Mouse (Mus musculus) liver (tissue): ENCODE data around the gene Stard9.

Experiments
- DNase-seq: peaks from one replicate; pipeline ENCODE4 v3.0.0-alpha.2; 2020; ENCODE audit warnings: mixed read lengths

Stard9 gene

DNA sequence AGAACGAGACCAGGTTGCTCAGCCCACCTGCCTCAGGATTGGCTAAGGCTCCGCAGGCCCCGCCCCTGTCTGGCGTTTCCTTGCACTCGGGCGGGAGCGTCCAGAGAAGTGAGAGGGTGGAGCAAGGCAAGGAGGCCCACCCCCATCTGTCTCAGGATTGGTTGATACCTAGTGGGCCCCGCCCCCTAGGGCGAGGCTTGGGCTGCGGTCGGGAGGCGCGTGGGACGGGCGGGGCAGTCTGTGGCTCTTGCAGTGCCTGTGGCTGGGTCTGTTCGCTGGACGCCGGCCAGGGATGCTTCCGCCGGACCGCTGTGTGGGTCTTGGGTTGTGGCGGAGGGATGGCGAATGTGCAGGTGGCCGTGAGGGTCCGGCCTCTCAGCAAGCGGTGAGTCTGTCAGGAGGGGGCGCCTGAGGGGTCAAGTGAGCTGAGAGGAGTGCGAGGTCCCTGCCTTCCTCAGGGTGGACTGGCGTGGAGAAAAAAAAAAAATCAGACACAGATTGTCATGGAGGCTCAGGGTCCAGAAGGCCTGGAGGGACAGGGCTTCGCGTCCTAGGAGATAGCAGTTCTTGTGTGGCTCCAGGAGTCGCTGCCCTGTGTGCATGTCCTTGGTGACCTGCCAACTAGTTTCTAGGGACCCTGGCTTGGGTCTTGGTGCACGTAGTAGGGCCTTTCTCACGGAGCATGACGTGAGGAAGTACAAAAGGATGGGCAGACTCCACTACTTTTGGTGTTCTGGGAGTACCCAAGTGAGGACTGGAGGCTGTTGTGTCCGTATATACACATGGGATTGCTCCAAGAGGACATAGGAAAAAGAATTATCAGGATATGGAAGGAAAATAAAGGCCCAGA, at the start of gene Stard9:
Gene Stard9, plus strand, starts transcription at position 236 of the 850 bp plus-strand sequence.
- peak; percentile 99 for DNase-seq

- no peak for DNase-seq
These were observed 39.2 kb upstream of the Stard9 start for GRCm38 (mm10) chr2:120589759-120590158.

- DNase-seq, result no peak
These were observed 36.7 kb upstream of the Stard9 start for GRCm38 (mm10) chr2:120592227-120592626.

DNA sequence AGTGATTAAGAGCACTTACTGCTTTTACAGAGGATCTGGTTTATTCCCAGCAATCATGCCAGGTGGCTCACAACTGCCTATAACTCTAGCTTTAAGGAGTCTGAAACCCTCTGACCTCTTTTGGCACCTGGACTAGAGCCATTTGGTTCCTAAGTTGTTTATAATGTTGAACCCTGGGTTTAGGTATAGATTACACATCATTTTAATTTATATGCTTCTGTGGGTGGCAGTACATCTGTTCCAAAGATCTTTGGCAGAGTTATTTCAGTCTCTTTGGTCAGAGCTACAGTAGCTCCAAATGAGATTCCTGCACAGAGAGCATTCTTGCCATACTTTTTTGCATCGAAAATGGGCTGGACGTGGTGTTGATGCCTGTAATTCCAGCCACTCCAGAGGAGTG, 31.2 kb upstream of the Stard9 start:
- DNase-seq, result no peak

- DNase-seq, result no peak
These were observed 29.4 kb upstream of the Stard9 start for GRCm38 (mm10) chr2:120599506-120599905.

- no peak for DNase-seq
These were observed 22.8 kb upstream of the Stard9 start for GRCm38 (mm10) chr2:120606021-120606690.

GRCm38 (mm10) chr2:120608830-120609723, 19.8 kb upstream of the Stard9 start, which contains the start of the genes Haus2 and Lrrc57:
Gene Haus2, plus strand, starts transcription at chr2:120609383.
Gene Lrrc57, minus strand, starts transcription at chr2:120609520.
- peak; percentile 92 for DNase-seq

- no peak for DNase-seq
These were observed 12.4 kb upstream of the Stard9 start for GRCm38 (mm10) chr2:120616279-120617163.

- no peak for DNase-seq
These were observed 9.4 kb upstream of the Stard9 start for GRCm38 (mm10) chr2:120619538-120619937.

DNA sequence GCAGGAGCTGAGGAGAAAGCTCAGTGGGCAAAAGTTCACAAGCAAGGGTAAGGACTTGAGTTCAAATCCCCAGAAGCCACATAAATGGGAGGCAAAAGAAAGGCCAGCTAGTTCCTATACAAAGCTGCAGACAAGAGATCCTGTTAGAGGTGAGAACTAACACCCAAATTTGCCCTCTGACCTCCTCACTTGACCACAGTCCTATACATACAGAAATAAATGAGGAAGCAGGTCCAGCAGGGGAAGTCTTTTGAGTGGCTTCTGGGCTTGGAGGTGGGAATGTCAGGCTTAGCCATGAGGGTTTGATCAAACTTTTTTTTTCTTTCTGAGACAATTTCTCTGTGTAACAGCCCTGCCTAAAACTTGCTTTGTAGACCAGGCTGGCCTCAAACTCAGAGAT, 6.0 kb upstream of the Stard9 start:
- no peak for DNase-seq

DNA sequence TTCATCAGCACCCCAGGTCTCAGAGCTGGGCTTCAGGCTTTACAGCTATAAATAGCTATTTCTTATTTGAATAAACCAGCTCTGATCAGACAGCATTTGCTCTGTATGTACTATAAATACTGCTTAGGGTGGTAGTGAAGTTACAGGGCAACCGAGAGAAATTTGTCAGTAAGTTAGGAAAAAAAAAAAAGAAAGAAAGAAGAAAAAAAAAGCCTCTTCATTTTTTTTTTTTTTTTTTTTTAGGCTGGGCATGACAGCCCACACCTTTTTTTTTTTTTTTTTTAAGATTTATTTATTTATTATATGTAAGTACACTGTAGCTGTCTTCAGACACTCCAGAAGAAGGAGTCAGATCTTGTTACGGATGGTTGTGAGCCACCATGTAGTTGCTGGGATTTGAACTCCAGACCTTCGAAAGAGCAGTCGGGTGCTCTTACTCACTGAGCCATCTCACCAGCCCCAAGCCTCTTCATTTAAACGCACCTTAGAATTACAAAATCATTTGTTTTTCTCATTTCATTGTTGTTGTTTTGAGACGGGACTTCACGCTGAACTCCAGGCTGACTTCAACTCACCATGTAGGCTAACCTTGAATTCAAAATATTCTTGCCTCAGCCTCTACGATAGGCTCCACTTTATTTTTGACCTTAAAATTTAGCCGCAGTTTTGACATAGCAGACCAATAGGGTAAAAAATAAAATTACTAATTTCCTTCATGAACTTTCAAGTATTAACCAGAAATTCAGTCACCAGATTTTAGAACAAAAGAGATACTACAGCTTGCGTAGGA, 650 bp upstream of the Stard9 start:
- DNase-seq, result no peak

GRCm38 (mm10) chr2:120630246-120630645, 1.3 kb downstream of the Stard9 start:
- no peak for DNase-seq

DNA sequence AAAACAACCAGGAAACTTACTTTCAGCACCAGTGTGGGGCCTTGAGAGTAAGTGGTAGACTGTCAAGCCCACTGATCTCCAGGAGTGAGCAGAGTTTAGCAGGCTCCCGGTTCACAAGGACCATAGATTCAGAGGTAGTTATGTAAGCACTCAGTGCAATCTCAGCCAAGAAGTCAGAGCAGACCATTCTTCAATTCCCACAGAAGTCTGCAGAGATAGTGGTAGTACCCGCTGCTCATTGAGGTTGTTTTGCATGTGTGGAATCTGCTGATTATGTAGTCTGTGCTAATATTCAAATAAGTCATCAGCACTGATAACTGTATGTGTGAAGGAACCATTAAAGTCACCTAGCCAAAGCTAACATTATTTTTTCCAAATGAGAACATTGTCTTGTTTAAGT, 1.7 kb downstream of the Stard9 start:
- DNase-seq, result no peak

GRCm38 (mm10) chr2:120631521-120631920, 2.6 kb downstream of the Stard9 start:
- peak; percentile 11 for DNase-seq

- DNase-seq, result no peak
These were observed 3.0 kb downstream of the Stard9 start for GRCm38 (mm10) chr2:120631957-120632356.

DNA sequence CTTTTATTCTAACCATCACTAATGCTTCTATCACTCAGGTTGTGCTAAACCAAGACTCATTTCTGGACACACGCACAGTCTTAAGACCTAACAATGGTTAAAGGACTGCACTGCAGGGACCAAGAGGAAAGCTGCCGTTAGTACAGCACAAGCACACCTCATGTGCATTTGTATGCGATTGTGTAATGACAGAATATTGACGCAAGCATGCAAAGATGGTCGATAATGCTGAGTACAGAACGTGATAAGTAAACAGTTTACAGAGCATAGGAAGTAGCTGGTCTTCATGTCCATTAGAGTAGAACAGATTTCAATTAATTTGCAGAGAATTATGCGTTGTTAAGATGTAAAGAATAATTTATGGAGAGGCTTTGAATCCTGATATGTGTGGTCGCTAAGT, 11.9 kb downstream of the Stard9 start:
- DNase-seq, result no peak

GRCm38 (mm10) chr2:120643836-120644235, 14.9 kb downstream of the Stard9 start:
- DNase-seq, result no peak

- DNase-seq, result no peak
These were observed 17.9 kb downstream of the Stard9 start for GRCm38 (mm10) chr2:120646777-120647176.

- DNase-seq, result no peak
These were observed 23.5 kb downstream of the Stard9 start for GRCm38 (mm10) chr2:120652256-120652924.

DNA sequence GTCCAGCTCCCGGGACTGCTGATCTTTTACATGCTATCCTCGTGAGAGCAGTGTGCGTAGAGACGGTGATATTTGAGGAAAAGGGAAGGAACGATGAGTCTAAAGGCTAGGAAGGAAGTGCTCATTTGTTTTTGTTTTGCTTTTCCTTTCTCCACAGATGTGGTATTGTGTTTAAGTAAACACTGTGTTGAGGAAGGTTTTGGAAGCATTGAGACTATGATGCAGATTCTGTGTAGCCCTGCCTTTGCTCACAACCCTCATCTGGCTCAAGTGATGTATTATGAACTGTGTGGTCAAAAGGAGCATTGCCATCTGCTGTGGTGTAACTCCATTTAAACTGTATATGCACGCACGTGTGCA, 24.0 kb downstream of the Stard9 start:
- no peak for DNase-seq

GRCm38 (mm10) chr2:120654693-120655092, 25.8 kb downstream of the Stard9 start:
- no peak for DNase-seq
